Mouse (Mus musculus) forebrain, postnatal 0 days (tissue): ENCODE data around the gene Usp44. TPM values are rescaled to one million over a fixed set of nuclear protein-coding genes. Genes with fewer than 3 reads are reported as not detected.
"Not testable (repeated sequence)": the region's sequence is repeated elsewhere in the genome, so short reads cannot be mapped to it uniquely, and the experiment has no call there.

ENCODE experiments used
- ATAC-seq: fragments of 200-750 bp; cut with Nextera tagmentation; 2 replicates; pipeline ENCODE4 v1.8.0; 2017; ENCODE audit warnings: mild to moderate bottlenecking, moderate library complexity
- DNase-seq: peaks from one replicate; pipeline ENCODE4 v3.0.0-alpha.2; 2015
- H3K27ac ChIP-seq: fragments of 300-500 bp; sonication (generic); 2 replicates; pipeline ENCODE4 v1.5.1; 2014; ENCODE audit warnings: low read depth, mild to moderate bottlenecking, antibody characterized with exemption, low read length, moderate library complexity, mixed read lengths
- H3K27me3 ChIP-seq: fragments of 300-500 bp; sonication (generic); 2 replicates; pipeline ENCODE4 v1.6.1; 2014; ENCODE audit warnings: mild to moderate bottlenecking, low read length, mixed read lengths; ENCODE audit not compliant: insufficient read depth
- H3K36me3 ChIP-seq: fragments of 300-500 bp; sonication (generic); 2 replicates; pipeline ENCODE4 v1.6.1; 2014; ENCODE audit warnings: mild to moderate bottlenecking, moderate library complexity; ENCODE audit not compliant: insufficient read depth
- H3K4me1 ChIP-seq: fragments of 300-500 bp; sonication (generic); 2 replicates; pipeline ENCODE4 v1.6.1; 2014; ENCODE audit warnings: antibody characterized with exemption; ENCODE audit not compliant: insufficient read depth
- H3K4me2 ChIP-seq: fragments of 300-500 bp; sonication (generic); 2 replicates; pipeline ENCODE4 v1.6.1; 2014; ENCODE audit warnings: low read depth, mild to moderate bottlenecking, moderate library complexity
- H3K4me3 ChIP-seq: fragments of 300-500 bp; sonication (generic); 2 replicates; pipeline ENCODE4 v1.5.1; 2014; ENCODE audit warnings: low read depth, low read length, mixed read lengths
- H3K9ac ChIP-seq: fragments of 300-500 bp; sonication (generic); 2 replicates; pipeline ENCODE4 v1.6.1; 2014; ENCODE audit warnings: mild to moderate bottlenecking
- H3K9me3 ChIP-seq: fragments of 300-500 bp; sonication (generic); 2 replicates; pipeline ENCODE4 v1.6.1; 2016; ENCODE audit warnings: low read length
- CTCF ChIP-seq: sonication (generic); IDR thresholded peaks from 2 replicates; pipeline ENCODE4 v1.5.1; 2016; ENCODE audit warnings: antibody characterized with exemption, control low read depth, low read depth
- WGBS: fragments of 180-500 bp; shearing (Covaris S2); extraction: QIAGEN DNeasy Blood & Tissue Kit; methylation state at CpG from one replicate; pipeline ENCODE4 v1.1.7; 2014; 5-methylcytosine and 5-hydroxymethylcytosine counted together
- polyA plus RNA-seq: library from polyadenylated mRNA; unstranded; fragments of >200 nt; fragmentation: Nextera tagmentation; extraction: Ambion mirVana; gene quantifications from 2 replicates; pipeline ENCODE4 v1.2.1, GENCODE M21; 2015
- total RNA-seq: library from RNA; depleted of rRNA; stranded (reverse); fragments of >200 nt; gene quantifications from 2 replicates; pipeline ENCODE4 v1.2.3, GENCODE M21; 2014

The Usp44 gene
- total and polyA plus RNA-seq, 2 experiments from 2014 or later = 0.08 to 0.14 TPM

DNA sequence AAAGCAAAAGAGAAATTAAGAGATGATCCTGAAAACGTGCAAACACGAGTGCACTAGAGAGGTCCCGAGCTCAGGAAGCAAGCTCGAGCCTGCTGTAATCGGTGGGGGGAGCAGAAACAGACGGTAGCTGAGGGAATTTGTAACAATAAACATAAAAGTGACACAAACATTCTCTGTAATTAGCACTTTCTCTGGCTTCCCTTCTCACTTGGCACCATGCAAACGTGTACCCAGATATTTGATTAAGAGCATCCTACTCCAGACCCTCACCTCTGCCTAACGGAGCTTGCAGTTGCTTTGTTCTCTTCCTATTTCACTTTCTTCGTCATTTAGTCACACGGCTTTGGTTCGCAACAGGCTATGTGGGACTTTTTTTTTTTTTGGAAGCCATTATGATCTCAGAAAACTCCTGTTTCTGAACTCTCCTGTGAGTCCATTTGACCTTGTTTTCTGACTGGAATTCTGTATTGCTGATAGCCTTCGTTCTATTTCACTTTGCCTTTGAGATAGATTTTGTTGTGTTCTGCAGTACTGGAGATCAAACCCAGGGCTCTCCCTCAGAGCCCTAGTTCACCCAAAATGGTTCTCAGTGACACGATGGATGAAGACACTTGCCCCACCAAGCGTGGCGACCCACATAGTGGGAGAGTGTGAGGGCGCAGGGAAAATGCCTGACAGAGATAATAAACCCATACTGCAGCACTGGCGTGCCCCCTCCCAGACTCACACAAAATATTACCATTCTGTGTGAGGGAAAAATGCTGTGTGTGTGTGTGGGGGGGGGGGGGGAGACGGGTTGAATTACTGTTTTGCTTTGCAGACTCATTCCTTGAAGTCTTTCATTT is 597 bp downstream of the Usp44 start:
- Histone ChIP-seq H3K4me1 (no peaks in the 10 kb centered on the region), H3K9me3 (no peaks in the 10 kb centered on the region), H3K4me2 (0 out of 2 replicates have a peak overlapping the region, but pooled peaks have one; percentile 19), H3K9ac (no peak overlapping the region), H3K36me3 (no peaks in the 10 kb centered on the region), H3K4me3 (0 out of 2 replicates have a peak overlapping the region, but pooled peaks have one; percentile 9), H3K27me3 (peaks cover 43% of the 10 kb centered on the region), H3K27ac (no peak overlapping the region)
- peak; percentile 25 for DNase-seq
- 16% methylated on average over 18 of the region's 18 CpGs for WGBS
- ATAC-seq = no peak
- no peak for TF ChIP-seq CTCF

DNA sequence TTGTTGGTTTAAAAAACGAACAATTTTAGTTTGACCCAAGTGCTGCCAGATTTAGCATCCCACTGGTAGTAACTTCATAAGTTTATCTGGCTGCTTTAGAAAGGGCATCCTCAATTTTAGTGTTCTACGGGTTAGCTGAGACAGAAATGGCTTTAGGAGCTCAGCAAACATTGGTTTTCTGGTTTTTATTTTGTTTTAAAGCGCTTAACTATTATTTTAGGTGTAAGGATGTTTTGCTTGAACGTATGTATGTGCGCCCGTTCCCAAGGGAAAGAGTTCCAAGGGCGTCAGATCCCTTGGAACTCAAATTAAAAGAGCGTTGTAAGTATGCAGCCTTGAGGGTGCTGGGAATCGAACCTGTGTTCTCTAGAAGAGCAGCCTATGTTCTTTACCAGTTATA is 1.5 kb downstream of the Usp44 start:
- DNase-seq (no peak), ATAC-seq (no peak)
- no peaks in the 10 kb centered on the region for H3K4me1 ChIP-seq
- H3K4me3 ChIP-seq = no peak overlapping the region
- H3K27me3 ChIP-seq = peaks cover 43% of the 10 kb centered on the region
- TF ChIP-seq CTCF = no peak
- peak overlapping the region; percentile 98; the same call in 1 of the 2 replicates for H3K4me2 ChIP-seq
- no peak overlapping the region for H3K27ac ChIP-seq
- WGBS = 41% methylated on average over 9 of the region's 9 CpGs
- no peaks in the 10 kb centered on the region for H3K9me3 ChIP-seq
- H3K9ac ChIP-seq = no peak overlapping the region
- no peaks in the 10 kb centered on the region for H3K36me3 ChIP-seq

DNA sequence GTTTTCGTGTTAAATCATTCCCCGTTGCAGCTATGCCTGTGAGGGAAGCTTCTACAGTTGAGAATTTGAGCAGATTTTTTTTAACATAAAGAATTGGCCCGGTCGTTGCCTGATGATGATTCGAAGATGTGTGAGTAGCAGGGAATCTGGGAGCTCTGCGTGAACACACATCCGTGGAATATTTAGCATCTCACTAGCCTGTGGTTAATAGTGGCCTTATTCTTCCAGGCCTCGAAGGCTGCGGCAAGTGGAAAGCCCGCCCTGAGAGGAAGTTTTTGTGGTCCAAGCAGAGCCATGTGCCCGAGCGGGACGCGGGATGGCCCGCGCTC is 2.0 kb downstream of the Usp44 start:
- peak; percentile 63; the same call in 1 of the 2 replicates for ATAC-seq
- 1% methylated on average over 16 of the region's 16 CpGs for WGBS

DNA sequence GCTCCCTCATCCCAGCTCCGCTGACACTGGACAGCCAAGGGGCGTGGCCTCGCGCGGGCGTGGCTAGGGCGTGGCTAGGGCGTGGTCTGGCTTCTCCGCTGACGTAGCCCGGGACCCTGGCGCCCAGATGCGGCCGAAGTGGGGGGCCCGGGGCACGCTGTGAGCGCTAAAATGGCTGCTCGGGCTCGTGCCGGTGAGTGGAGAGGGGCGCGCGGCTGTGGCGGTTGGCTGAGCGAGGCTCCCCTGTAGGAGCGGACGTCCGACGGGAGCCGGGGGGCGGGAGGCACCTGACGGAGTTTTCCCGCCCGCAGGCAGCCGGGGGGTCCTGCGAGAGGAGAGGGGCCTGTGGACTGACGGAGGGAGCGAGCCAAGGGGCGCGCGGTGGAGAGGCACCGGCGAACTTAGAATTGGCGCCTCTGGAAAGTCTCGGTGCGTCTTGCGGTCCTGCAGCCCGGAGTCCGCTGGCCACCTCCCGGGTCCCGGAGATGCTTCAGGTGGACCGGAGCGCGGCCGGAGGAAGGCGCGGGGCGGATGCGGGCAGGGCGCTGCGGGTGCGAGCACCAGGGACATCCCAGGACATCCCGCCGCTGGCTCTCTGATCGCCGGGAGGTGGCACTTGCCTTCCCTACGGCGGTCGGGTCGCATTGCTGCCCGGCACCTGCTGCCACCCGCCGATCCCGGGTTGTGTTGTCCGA is 2.5 kb downstream of the Usp44 start:
- Histone ChIP-seq H3K9ac (peak overlapping the region; percentile 43), H3K4me1 (no peaks in the 10 kb centered on the region), H3K27me3 (peaks cover 43% of the 10 kb centered on the region), H3K9me3 (no peaks in the 10 kb centered on the region), H3K4me3 (peak overlapping the region; percentile 48), H3K27ac (no peak overlapping the region), H3K4me2 (peak overlapping the region; percentile 98), H3K36me3 (no peaks in the 10 kb centered on the region)
- ATAC-seq (peak; percentile 74), DNase-seq (peak; percentile 50)
- TF ChIP-seq CTCF = 0 out of 2 replicates have a peak, but pooled peaks have one; percentile 8
- under 1% methylated on average over 73 of the region's 75 CpGs for WGBS

More for the DNA sequence above, 2.0 kb downstream of the Usp44 start:
- peak; percentile 62 for DNase-seq
- Histone ChIP-seq H3K27ac (no peak overlapping the region), H3K4me3 (peak overlapping the region; percentile 48), H3K4me1 (no peaks in the 10 kb centered on the region), H3K27me3 (peaks cover 43% of the 10 kb centered on the region), H3K9me3 (no peaks in the 10 kb centered on the region), H3K36me3 (no peaks in the 10 kb centered on the region), H3K9ac (peak overlapping the region; percentile 43), H3K4me2 (peak overlapping the region; percentile 98)
- no peak for TF ChIP-seq CTCF

DNA sequence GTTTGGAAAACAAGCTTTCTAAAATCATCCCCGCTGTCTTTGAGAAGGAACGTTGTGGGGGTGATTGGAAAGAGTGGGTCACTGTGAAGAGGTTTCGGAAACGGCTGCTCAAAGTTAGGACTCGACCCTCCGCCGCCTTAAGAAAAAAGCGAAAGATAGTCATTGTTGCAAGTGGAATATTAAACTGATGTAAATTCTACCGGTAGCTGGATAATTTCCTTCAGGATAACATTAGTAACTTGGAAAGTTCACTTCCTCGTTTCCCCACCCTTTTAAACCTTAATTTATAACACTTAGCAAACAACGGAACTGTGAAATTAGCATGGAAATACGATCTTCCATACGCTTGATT is 3.0 kb downstream of the Usp44 start:
- Histone ChIP-seq H3K9ac (0 out of 2 replicates have a peak overlapping the region, but pooled peaks have one; percentile 43), H3K27me3 (peaks cover 43% of the 10 kb centered on the region), H3K36me3 (no peaks in the 10 kb centered on the region), H3K4me1 (no peaks in the 10 kb centered on the region), H3K27ac (no peak overlapping the region), H3K4me2 (peak overlapping the region; percentile 98), H3K9me3 (no peaks in the 10 kb centered on the region), H3K4me3 (peak overlapping the region; percentile 48)
- 4% methylated on average over 13 of the region's 13 CpGs for WGBS
- ATAC-seq (no peak), DNase-seq (peak; percentile 12)
- TF ChIP-seq CTCF = no peak

DNA sequence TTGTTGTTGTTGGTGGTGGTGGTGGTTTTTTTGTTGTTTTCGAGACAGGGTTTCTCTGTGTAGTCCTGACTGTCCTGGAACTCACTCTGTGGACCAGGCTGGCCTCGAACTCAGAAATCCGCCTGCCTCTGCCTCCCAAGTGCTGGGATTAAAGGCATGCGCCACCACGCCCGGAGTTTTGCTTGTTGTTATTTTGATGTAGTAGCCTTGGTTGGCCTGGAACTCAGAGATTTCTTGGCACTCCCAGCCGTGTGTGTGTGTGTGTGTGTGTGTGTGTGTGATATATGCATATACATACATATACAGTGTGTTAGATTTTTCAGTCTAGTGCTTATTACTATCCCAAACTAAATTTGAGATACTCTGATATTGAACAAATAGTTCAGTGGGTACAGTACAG is 3.8 kb downstream of the Usp44 start:
- ATAC-seq, H3K27ac ChIP-seq, H3K9ac ChIP-seq, H3K4me2 ChIP-seq, H3K4me1 ChIP-seq, H3K36me3 ChIP-seq, H3K9me3 ChIP-seq, H3K4me3 ChIP-seq, DNase-seq: not testable (repeated sequence)
- 86% methylated on average over 7 of the region's 7 CpGs for WGBS
- peaks cover 36% of the 10 kb centered on the region for H3K27me3 ChIP-seq

DNA sequence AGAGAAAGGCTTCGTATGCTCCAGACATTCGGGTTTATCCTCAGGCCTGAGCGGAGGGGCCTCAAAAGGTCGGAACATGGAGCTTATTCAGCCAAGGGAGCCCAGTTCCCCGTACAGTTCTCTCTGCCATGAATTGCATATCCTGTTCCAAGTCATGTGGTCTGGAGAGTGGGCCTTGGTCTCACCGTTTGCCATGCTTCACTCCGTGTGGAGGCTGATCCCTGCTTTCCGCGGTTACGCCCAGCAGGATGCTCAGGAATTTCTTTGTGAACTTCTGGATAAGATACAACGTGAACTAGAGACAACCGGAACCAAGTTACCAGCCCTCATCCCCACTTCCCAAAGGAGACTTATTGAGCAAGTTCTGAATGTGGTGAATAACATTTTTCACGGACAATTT is 15.4 kb downstream of the Usp44 start:
- DNase-seq (no peak), ATAC-seq (no peak)
- Histone ChIP-seq H3K9me3 (peaks cover 9% of the 10 kb centered on the region), H3K4me3 (no peak overlapping the region), H3K4me2 (no peak overlapping the region), H3K36me3 (no peaks in the 10 kb centered on the region), H3K27me3 (no peaks in the 10 kb centered on the region), H3K27ac (no peak overlapping the region), H3K9ac (no peak overlapping the region), H3K4me1 (no peaks in the 10 kb centered on the region)
- 94% methylated on average over 13 of the region's 13 CpGs for WGBS
- no peak for TF ChIP-seq CTCF
